Mouse (Mus musculus): ENCODE measurements at regions not wholly inside any gene's neighbourhood (a gene's known extent, or its start where the extent isn't known, plus 50 kb on each side); places are given as distances from the start of the nearest gene placed in this dataset.

- H3K9me3 ChIP-seq (replicated peaks) = no peaks in the 10 kb centered on the region
- no peaks in the 10 kb centered on the region for H3K27me3 ChIP-seq (replicated peaks)
- H3K27ac ChIP-seq (replicated peaks) = no peak overlapping the region
- H3K4me2 ChIP-seq = no peak overlapping the region
- H3K4me1 ChIP-seq = peaks cover 14% of the 10 kb centered on the region
- H3K9ac ChIP-seq (replicated peaks) = no peak overlapping the region
- no peak overlapping the region for H3K4me3 ChIP-seq (replicated peaks)
- whole genome bisulfite sequencing = 79% methylated on average over 4 of the region's 4 CpGs
- H3K36me3 ChIP-seq = no peaks in the 10 kb centered on the region
- no peak for ATAC-seq (ENCODE audit: low FRiP score)
These were observed 166.7 kb upstream of the Mkln1 start for GRCm38 (mm10) chr6:31231821-31232220.

GRCm38 (mm10) chr6:31233252-31233993, 165.1 kb upstream of the Mkln1 start:
- no peak overlapping the region for H3K9ac ChIP-seq (replicated peaks)

DNA sequence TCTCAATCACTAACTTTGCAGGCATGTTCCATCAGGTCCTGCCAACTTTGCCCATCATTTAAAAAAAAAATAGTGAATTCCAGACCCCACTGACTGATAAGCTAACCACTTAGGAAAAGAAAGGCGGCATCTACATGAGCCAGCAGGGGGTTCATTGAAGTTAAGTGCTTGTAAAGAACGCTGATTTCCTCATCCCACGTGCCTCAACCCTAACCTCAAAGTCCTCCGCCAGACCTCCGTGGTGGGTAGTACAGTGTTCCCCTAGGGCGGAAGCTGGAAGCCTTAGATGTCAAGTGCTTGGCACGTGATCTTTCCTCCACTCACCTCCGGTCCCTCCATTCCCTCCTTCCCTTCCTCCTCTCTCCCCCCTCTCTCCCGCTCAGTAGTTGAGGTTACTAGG, 158.5 kb upstream of the Mkln1 start:
- ATAC-seq (ENCODE audit: low FRiP score) = no peak
- H3K9ac ChIP-seq (replicated peaks) = no peak overlapping the region
- H3K4me3 ChIP-seq (replicated peaks) = no peak overlapping the region
- H3K27ac ChIP-seq (replicated peaks) = no peak overlapping the region
- H3K36me3 ChIP-seq = no peaks in the 10 kb centered on the region
- no peaks in the 10 kb centered on the region for H3K9me3 ChIP-seq (replicated peaks)
- WGBS = 9% methylated on average over 9 of the region's 9 CpGs
- no peaks in the 10 kb centered on the region for H3K4me1 ChIP-seq
- H3K4me2 ChIP-seq = no peak overlapping the region
- no peaks in the 10 kb centered on the region for H3K27me3 ChIP-seq (replicated peaks)

More at GRCm38 (mm10) chr6:31233252-31233993, 165.1 kb upstream of the Mkln1 start:
- H3K9me3 ChIP-seq (replicated peaks) = no peaks in the 10 kb centered on the region
- peak overlapping the region; percentile 70 for H3K27ac ChIP-seq (replicated peaks)
- no peaks in the 10 kb centered on the region for H3K27me3 ChIP-seq (replicated peaks)
- H3K4me2 ChIP-seq = peak overlapping the region; percentile 15
- H3K4me3 ChIP-seq (replicated peaks) = no peak overlapping the region
- WGBS = 32% methylated on average over 18 of the region's 18 CpGs
- H3K4me1 ChIP-seq = peaks cover 14% of the 10 kb centered on the region
- ATAC-seq (ENCODE audit: low FRiP score) = peak; percentile 84
- H3K36me3 ChIP-seq = no peaks in the 10 kb centered on the region

DNA sequence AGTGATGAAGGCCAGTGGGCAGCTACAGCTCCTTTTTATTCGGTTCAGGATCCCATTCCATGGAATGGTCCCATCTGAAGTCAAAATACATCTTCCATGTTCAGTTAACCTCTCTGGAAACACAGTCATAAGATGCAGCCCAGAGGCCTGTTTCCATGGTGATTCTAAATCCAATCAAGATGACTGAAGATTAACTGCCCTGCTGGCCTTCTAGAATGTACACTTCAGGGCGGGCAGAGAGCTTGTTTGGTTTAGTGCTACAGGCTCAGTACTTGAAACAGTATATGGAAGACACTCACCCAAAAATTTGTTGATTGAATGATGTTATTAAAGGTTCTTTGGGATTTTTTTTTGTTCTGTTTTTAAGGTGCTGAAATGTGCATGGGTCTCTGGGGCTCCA, 148.0 kb upstream of the Mkln1 start:
- H3K4me3 ChIP-seq (replicated peaks) = no peak overlapping the region
- ATAC-seq (ENCODE audit: low FRiP score) = no peak
- WGBS = 68% methylated on average over 2 of the region's 2 CpGs
- H3K4me2 ChIP-seq = no peak overlapping the region
- H3K9me3 ChIP-seq (replicated peaks) = no peaks in the 10 kb centered on the region
- H3K27me3 ChIP-seq (replicated peaks) = no peaks in the 10 kb centered on the region
- H3K4me1 ChIP-seq = peaks cover 7% of the 10 kb centered on the region
- no peaks in the 10 kb centered on the region for H3K36me3 ChIP-seq
- no peak overlapping the region for H3K27ac ChIP-seq (replicated peaks)
- no peak overlapping the region for H3K9ac ChIP-seq (replicated peaks)

DNA sequence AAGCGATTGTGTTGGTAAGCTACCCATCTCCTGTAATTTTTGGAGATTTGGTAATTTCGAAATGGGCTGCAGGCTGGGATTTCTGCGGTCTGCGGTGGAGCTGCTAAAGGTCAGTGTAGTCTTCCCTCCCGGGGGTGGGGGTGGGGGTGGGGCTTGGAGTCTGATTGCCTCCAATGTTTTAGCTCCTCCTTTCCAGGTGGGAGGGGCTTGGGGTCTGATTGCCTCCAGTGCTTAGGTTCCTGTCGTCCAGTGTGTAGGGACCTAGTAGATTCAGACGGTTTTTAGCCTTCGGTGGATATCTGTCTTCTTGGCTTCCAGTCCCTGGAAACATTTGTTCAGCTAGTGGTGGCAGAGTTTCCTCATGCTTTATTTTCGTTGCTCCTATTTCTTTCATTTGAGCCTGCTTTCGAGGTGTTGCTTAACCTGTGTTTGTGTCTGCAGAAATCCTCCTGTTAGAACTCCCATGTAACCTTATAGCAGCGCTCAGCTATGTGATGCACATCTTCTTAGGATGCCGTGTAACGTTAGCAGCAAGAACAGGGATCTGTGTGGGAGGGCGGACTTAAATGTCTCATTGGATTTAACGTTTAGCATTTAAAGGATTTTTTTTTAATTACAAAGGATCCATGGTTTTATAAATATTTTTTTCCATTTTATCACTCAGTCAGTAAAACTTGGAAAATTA, 145.1 kb upstream of the Mkln1 start:
- Histone ChIP-seq H3K27ac (replicated peaks) (no peak overlapping the region), H3K9ac (replicated peaks) (no peak overlapping the region), H3K4me3 (replicated peaks) (0 out of 2 replicates have a peak overlapping the region, but pooled peaks have one; percentile 6), H3K4me2 (peak overlapping the region; percentile 42), H3K4me1 (peaks cover 7% of the 10 kb centered on the region), H3K36me3 (no peaks in the 10 kb centered on the region), H3K9me3 (replicated peaks) (no peaks in the 10 kb centered on the region), H3K27me3 (replicated peaks) (no peaks in the 10 kb centered on the region)
- WGBS = 26% methylated on average over 15 of the region's 15 CpGs
- ATAC-seq (ENCODE audit: low FRiP score) = no peak

DNA sequence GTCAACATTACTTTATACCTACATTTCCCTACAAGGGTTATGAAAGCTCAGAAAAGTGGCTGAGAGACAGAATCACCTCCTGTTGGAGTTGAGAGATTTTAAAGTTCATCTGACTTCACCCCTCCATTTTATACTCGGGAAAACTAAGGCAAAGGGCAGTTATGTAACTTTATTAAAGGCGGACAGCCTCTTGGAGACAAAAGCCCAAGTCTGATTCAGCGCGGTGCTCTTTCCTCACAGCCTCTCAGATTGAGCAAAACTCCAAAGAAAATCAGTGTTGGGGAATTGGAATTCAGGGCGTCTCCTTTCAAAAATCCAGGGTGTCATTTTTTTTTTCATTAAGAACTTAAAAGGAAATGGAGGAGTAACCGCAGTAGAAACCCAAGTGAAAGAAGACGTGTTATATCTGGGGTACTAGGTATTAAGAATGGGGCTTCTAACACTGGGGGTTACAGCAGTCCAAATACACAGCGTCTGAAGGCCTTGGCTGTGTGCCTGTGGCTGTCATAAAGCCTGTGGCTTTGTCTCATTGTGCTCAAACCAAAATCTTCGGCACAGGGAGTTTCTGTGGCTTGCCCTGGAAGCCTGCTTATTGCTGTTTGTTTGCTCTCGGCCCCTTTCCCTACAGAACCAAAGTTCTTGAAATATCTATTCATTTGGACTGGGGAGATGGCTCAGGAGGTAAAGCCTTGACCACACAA, 137.7 kb upstream of the Mkln1 start:
- H3K9ac ChIP-seq (replicated peaks) = no peak overlapping the region
- whole genome bisulfite sequencing = 85% methylated on average over 10 of the region's 10 CpGs
- no peak for ATAC-seq (ENCODE audit: low FRiP score)

GRCm38 (mm10) chr6:31261797-31262540, 136.6 kb upstream of the Mkln1 start:
- no peak for ATAC-seq (ENCODE audit: low FRiP score)
- H3K4me3 ChIP-seq (replicated peaks) = no peak overlapping the region
- WGBS = 88% methylated on average over 15 of the region's 15 CpGs
- no peaks in the 10 kb centered on the region for H3K9me3 ChIP-seq (replicated peaks)
- no peaks in the 10 kb centered on the region for H3K27me3 ChIP-seq (replicated peaks)
- H3K36me3 ChIP-seq = no peaks in the 10 kb centered on the region
- H3K9ac ChIP-seq (replicated peaks) = no peak overlapping the region
- H3K4me1 ChIP-seq = no peaks in the 10 kb centered on the region
- H3K27ac ChIP-seq (replicated peaks) = no peak overlapping the region
- H3K4me2 ChIP-seq = no peak overlapping the region

More for the DNA sequence above, 137.7 kb upstream of the Mkln1 start:
- H3K9me3 ChIP-seq (replicated peaks) = no peaks in the 10 kb centered on the region
- H3K27me3 ChIP-seq (replicated peaks) = no peaks in the 10 kb centered on the region
- H3K4me2 ChIP-seq = no peak overlapping the region
- H3K4me3 ChIP-seq (replicated peaks) = no peak overlapping the region
- no peaks in the 10 kb centered on the region for H3K4me1 ChIP-seq
- H3K27ac ChIP-seq (replicated peaks) = no peak overlapping the region
- no peaks in the 10 kb centered on the region for H3K36me3 ChIP-seq

- Histone ChIP-seq H3K27me3 (replicated peaks) (no peaks in the 10 kb centered on the region), H3K4me1 (no peaks in the 10 kb centered on the region), H3K4me2 (no peak overlapping the region), H3K4me3 (replicated peaks) (no peak overlapping the region), H3K27ac (replicated peaks) (no peak overlapping the region), H3K9me3 (replicated peaks) (no peaks in the 10 kb centered on the region), H3K36me3 (no peaks in the 10 kb centered on the region), H3K9ac (replicated peaks) (no peak overlapping the region)
- no peak for ATAC-seq (ENCODE audit: low FRiP score)
- WGBS = 90% methylated on average over 8 of the region's 8 CpGs
These were observed 135.9 kb upstream of the Mkln1 start for GRCm38 (mm10) chr6:31262651-31263050.

- H3K36me3 ChIP-seq = no peaks in the 10 kb centered on the region
- 94% methylated on average over 6 of the region's 6 CpGs for WGBS
- no peak overlapping the region for H3K27ac ChIP-seq (replicated peaks)
- ATAC-seq (ENCODE audit: low FRiP score) = no peak
- no peak overlapping the region for H3K4me2 ChIP-seq
- no peaks in the 10 kb centered on the region for H3K4me1 ChIP-seq
- H3K27me3 ChIP-seq (replicated peaks) = no peaks in the 10 kb centered on the region
- H3K9me3 ChIP-seq (replicated peaks) = no peaks in the 10 kb centered on the region
- H3K4me3 ChIP-seq (replicated peaks) = no peak overlapping the region
- H3K9ac ChIP-seq (replicated peaks) = no peak overlapping the region
These were observed 134.7 kb upstream of the Mkln1 start for GRCm38 (mm10) chr6:31263821-31264220.

DNA sequence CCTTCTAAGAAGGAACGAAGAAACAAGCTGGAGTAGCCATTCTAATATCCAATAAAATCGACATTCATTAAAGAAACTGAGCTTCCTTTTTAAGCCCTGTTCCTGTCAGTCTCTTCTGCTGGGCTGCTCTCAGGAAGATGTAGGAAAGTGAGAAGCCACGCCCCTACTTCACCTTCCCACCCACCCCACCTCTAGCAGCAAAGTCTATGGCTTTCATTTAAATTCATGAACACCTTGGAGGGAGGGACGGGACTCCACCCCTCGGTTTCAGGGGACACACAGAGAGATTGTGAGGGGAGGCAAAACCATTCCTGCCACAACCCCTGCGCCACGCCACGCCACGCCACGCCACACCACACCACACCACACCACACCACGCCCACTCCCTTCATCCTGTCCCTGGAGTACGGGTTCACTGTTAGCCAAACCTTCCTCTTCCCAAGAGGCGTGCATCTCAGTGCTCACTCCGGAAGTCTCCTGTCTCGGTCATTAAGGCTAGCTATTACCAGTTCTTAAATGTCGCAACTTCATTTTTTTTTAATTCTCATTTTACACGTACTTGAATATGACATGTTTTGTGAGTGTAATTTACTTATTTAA, 132.0 kb upstream of the Mkln1 start:
- H3K9ac ChIP-seq (replicated peaks) = no peak overlapping the region
- H3K9me3 ChIP-seq (replicated peaks) = no peaks in the 10 kb centered on the region
- no peak overlapping the region for H3K27ac ChIP-seq (replicated peaks)
- H3K4me2 ChIP-seq = no peak overlapping the region
- no peaks in the 10 kb centered on the region for H3K36me3 ChIP-seq
- ATAC-seq (ENCODE audit: low FRiP score) = no peak
- no peaks in the 10 kb centered on the region for H3K27me3 ChIP-seq (replicated peaks)
- no peak overlapping the region for H3K4me3 ChIP-seq (replicated peaks)
- WGBS = 80% methylated on average over 17 of the region's 17 CpGs
- no peaks in the 10 kb centered on the region for H3K4me1 ChIP-seq

DNA sequence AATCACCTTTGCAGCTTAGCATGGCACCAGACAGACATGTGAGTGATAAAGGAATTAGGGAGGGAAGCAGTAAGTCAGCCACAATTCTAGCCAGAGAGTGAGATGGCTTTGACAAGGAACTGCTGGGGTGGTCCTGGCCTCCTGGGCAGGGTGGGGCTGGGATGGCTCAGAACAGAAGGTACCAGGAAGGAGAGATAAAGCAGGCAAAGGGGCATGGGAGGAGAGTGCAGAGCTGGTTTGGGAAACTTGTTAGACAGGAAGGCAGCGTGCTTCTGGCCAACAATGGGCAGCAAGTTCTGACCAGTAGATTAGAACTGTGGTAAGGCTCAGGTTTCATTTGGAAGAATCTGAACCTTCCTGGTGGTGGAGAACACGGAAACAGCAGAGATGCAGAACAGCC, 130.5 kb upstream of the Mkln1 start:
- no peak for ATAC-seq (ENCODE audit: low FRiP score)
- Histone ChIP-seq H3K27me3 (replicated peaks) (no peaks in the 10 kb centered on the region), H3K9ac (replicated peaks) (no peak overlapping the region), H3K4me3 (replicated peaks) (no peak overlapping the region), H3K9me3 (replicated peaks) (no peaks in the 10 kb centered on the region), H3K36me3 (no peaks in the 10 kb centered on the region), H3K4me1 (no peaks in the 10 kb centered on the region), H3K4me2 (no peak overlapping the region), H3K27ac (replicated peaks) (no peak overlapping the region)
- 86% methylated on average over 2 of the region's 2 CpGs for WGBS

All from neural tube, embryonic 15.5 days (tissue).